Comparison of ENCODE assay signal across 8 mouse cellular contexts in genomic region chr9:114368471-114368858, GRCm38 (mm10). TPM values are rescaled to one million over a fixed set of nuclear protein-coding genes. Genes with fewer than 3 reads are reported as not detected.
DNase-seq lines count a peak whose midpoint lies in the region; ATAC-seq and TF ChIP-seq lines count a peak whose summit lies in the region.

No protein-coding gene starts in this region.

- no peak for DNase-seq in lung, adult 2 months
- no peak for DNase-seq in lung, postnatal 10 days
- no peak for DNase-seq in layer of hippocampus, adult 11-12 months (ENCODE audit: low spot score)
- DNase-seq in left cerebral cortex, adult 11 months (ENCODE audit: low spot score) = no peak
- DNase-seq in left cerebral cortex, adult 18-20 months (ENCODE audit: low spot score in 2 of 2) = no peak

- WGBS in lung, adult 2 months = 19% methylated on average over 12 of the region's 12 CpGs
- whole genome bisulfite sequencing in limb, embryonic 12.5 days = 10% methylated on average over 12 of the region's 12 CpGs
- 30% methylated on average over 12 of the region's 12 CpGs for WGBS in olfactory bulb, adult 2 months

- peak overlapping the region; percentile 57 for H3K4me3 ChIP-seq in lung, adult 2 months (replicated peaks; ENCODE audit: extremely low read depth, low read depth, low read length)
- peak overlapping the region; percentile 33 for H3K4me3 ChIP-seq in embryonic fibroblast, embryonic 13.5 days (ENCODE audit: insufficient read depth, low read length)
- H3K4me3 ChIP-seq in limb, embryonic 12.5 days (replicated peaks) = peak overlapping the region; percentile 50
- H3K4me3 ChIP-seq in olfactory bulb, adult 2 months (ENCODE audit: insufficient read depth, low read depth, low read length) = peak overlapping the region; percentile 41

- peaks cover 5% of the 10 kb centered on the region; the same call in 1 of the 2 replicates for H3K36me3 ChIP-seq in limb, embryonic 12.5 days

- peak overlapping the region; percentile 62 for H3K9ac ChIP-seq in limb, embryonic 12.5 days (replicated peaks)

- peaks cover 10% of the 10 kb centered on the region for H3K27me3 ChIP-seq in limb, embryonic 12.5 days

- no peak for ATAC-seq in limb, embryonic 12.5 days (ENCODE audit: insufficient number of reproducible peaks, insufficient read depth, low FRiP score, low TSS enrichment, low read depth)

- H3K4me2 ChIP-seq in limb, embryonic 12.5 days = peak overlapping the region; percentile 87

- H3K27ac ChIP-seq in embryonic fibroblast, embryonic 13.5 days (ENCODE audit: insufficient read depth, low read length) = no peak overlapping the region
- H3K27ac ChIP-seq in limb, embryonic 12.5 days = no peak overlapping the region
- no peak overlapping the region for H3K27ac ChIP-seq in olfactory bulb, adult 2 months (ENCODE audit: insufficient read depth, low read depth, low read length)

- no peaks in the 10 kb centered on the region for H3K9me3 ChIP-seq in limb, embryonic 12.5 days

- no peak for TF ChIP-seq CTCF in lung, adult 2 months (IDR thresholded peaks at IDR 0.05; ENCODE audit: insufficient read depth, low read length)
- no peak for TF ChIP-seq CTCF in embryonic fibroblast, embryonic 13.5 days (IDR thresholded peaks at IDR 0.05; ENCODE audit: borderline replicate concordance, insufficient read depth, low read length)
- TF ChIP-seq CTCF in olfactory bulb, adult 2 months (IDR thresholded peaks at IDR 0.05; ENCODE audit: insufficient read depth, low read depth, low read length) = no peak

- no peaks in the 10 kb centered on the region for H3K4me1 ChIP-seq in lung, adult 2 months (ENCODE audit: control insufficient read depth, insufficient read depth, low read length)
- H3K4me1 ChIP-seq in embryonic fibroblast, embryonic 13.5 days (ENCODE audit: control insufficient read depth, insufficient read depth, low read length) = no peaks in the 10 kb centered on the region
- no peaks in the 10 kb centered on the region; the same call in 1 of the 2 replicates for H3K4me1 ChIP-seq in limb, embryonic 12.5 days (replicated peaks)
- peaks cover 2% of the 10 kb centered on the region; the same call in 1 of the 2 replicates for H3K4me1 ChIP-seq in olfactory bulb, adult 2 months (ENCODE audit: control insufficient read depth, insufficient read depth, low read length)

- no peak for TF ChIP-seq POLR2A in lung, adult 2 months (IDR thresholded peaks at IDR 0.05; ENCODE audit: borderline replicate concordance, extremely low read depth, low read depth, low read length)
- TF ChIP-seq POLR2A in embryonic fibroblast, embryonic 13.5 days (IDR thresholded peaks at IDR 0.05; ENCODE audit: low read depth, low read length) = no peak
- no peak for TF ChIP-seq POLR2A in olfactory bulb, adult 2 months (IDR thresholded peaks at IDR 0.05; ENCODE audit: insufficient read depth, low read depth, low read length)

RNA-seq across cellular contexts. Expression of gene Crtap, which starts 22.0 kb away (rescaled TPM):
- 83.2 and 106 TPM in 2 replicates for polyA plus RNA-seq in lung, adult 2 months (2012; rRNA removed)
- polyA plus RNA-seq in embryonic fibroblast, embryonic 13.5 days (2011; ENCODE audit: insufficient read length, low read depth, missing spikeins) = 241 and 277 TPM in 2 replicates
- polyA plus RNA-seq in limb, embryonic 12.5 days (2016; fragmentation: Nextera tagmentation; extraction: Ambion mirVana) = 89.0 and 92.9 TPM in 2 replicates
- not detected in 2 replicates for polyA plus RNA-seq in olfactory bulb, adult 2 months (2012; ENCODE audit: insufficient read depth, insufficient read length, low replicate concordance, missing spikeins)
- 1 to 10 TPM; 5.7 to 6.6 TPM for total RNA-seq in left cerebral cortex, adult 18-20 months (2021)

RNA-seq across cellular contexts. Expression of gene Glb1, which starts 32.4 kb away (rescaled TPM):
- polyA plus RNA-seq in lung, adult 2 months (2012; rRNA removed) = 24.9 and 26.8 TPM in 2 replicates
- 44.8 and 50.4 TPM in 2 replicates for polyA plus RNA-seq in embryonic fibroblast, embryonic 13.5 days (2011; ENCODE audit: insufficient read length, low read depth, missing spikeins)
- polyA plus RNA-seq in limb, embryonic 12.5 days (2016; fragmentation: Nextera tagmentation; extraction: Ambion mirVana) = 25.0 and 27.2 TPM in 2 replicates
- not detected in 2 replicates for polyA plus RNA-seq in olfactory bulb, adult 2 months (2012; ENCODE audit: insufficient read depth, insufficient read length, low replicate concordance, missing spikeins)
- 10 to 100 TPM; 23.3 to 25.5 TPM for total RNA-seq in left cerebral cortex, adult 18-20 months (2021)

RNA-seq across cellular contexts. Expression of gene Tmppe, which starts 32.4 kb away (rescaled TPM):
- 9.7 and 9.8 TPM in 2 replicates for polyA plus RNA-seq in lung, adult 2 months (2012; rRNA removed)
- 4.1 and 6.2 TPM in 2 replicates for polyA plus RNA-seq in embryonic fibroblast, embryonic 13.5 days (2011; ENCODE audit: insufficient read length, low read depth, missing spikeins)
- 10.2 and 10.7 TPM in 2 replicates for polyA plus RNA-seq in limb, embryonic 12.5 days (2016; fragmentation: Nextera tagmentation; extraction: Ambion mirVana)
- polyA plus RNA-seq in olfactory bulb, adult 2 months (2012; ENCODE audit: insufficient read depth, insufficient read length, low replicate concordance, missing spikeins) = not detected in 2 replicates
- 10 to 100 TPM; 12.9 to 13.4 TPM for total RNA-seq in left cerebral cortex, adult 18-20 months (2021)

RNA-seq across cellular contexts. Expression of gene Bcl2a1c, which starts 38.5 kb away (rescaled TPM):
- not detected in 2 replicates for polyA plus RNA-seq in lung, adult 2 months (2012; rRNA removed)
- not detected in 2 replicates for polyA plus RNA-seq in embryonic fibroblast, embryonic 13.5 days (2011; ENCODE audit: insufficient read length, low read depth, missing spikeins)
- not detected in 2 replicates for polyA plus RNA-seq in limb, embryonic 12.5 days (2016; fragmentation: Nextera tagmentation; extraction: Ambion mirVana)
- polyA plus RNA-seq in olfactory bulb, adult 2 months (2012; ENCODE audit: insufficient read depth, insufficient read length, low replicate concordance, missing spikeins) = not detected in 2 replicates
- not detected for total RNA-seq in left cerebral cortex, adult 18-20 months (2021)

Comparison
In these comparisons a context has a peak if more than half of its experiments do, and no peak if none do; other contexts are left out.
1. RNA of gene Crtap, which starts 22.0 kb away (polyA plus RNA-seq): 241 to 277 TPM in embryonic fibroblast, embryonic 13.5 days, 89.0 to 92.9 TPM in limb, embryonic 12.5 days and 83.2 to 106 TPM in lung, adult 2 months; not detected in olfactory bulb, adult 2 months; every median in the first group is over 10 times any median in the second.
2. Peak in every context shown above with its lines, with median percentiles within 50 percentile points of each other: H3K4me3 ChIP-seq.